Mouse (Mus musculus) embryo, embryonic 10.5 days (tissue): ENCODE data around the gene Kidins220.
A peak's percentile ranks its signal among the peaks of the same experiment; 100 is the strongest.

ENCODE experiments used
- DNase-seq: peaks from one replicate; pipeline ENCODE4 v3.0.0-alpha.2; 2015; ENCODE audit warnings: low spot score

Kidins220 gene

GRCm38 (mm10) chr12:24963393-24964022 is 11.2 kb upstream of the Kidins220 start:
- DNase-seq: no peak

DNA sequence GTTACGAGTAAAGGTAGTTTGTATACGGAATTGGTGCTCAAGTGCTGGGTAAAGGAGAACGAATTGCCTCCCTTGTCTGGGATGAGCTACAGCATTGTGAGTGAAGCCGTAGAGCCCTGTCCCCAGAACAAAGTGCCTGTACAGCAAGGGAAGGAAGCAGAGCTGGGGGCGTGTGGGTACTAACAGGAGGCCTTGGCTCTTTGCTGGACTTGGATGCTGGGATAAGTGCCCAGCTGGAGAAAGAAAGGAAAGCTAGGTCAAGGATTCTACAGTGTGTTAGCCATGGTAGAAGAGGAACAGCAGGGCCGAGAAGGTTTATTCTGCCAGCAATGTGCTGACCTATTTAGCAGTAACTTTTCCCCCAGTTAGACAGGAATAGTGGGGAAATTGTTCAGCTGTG is 9.3 kb upstream of the Kidins220 start:
- DNase-seq: no peak

DNA sequence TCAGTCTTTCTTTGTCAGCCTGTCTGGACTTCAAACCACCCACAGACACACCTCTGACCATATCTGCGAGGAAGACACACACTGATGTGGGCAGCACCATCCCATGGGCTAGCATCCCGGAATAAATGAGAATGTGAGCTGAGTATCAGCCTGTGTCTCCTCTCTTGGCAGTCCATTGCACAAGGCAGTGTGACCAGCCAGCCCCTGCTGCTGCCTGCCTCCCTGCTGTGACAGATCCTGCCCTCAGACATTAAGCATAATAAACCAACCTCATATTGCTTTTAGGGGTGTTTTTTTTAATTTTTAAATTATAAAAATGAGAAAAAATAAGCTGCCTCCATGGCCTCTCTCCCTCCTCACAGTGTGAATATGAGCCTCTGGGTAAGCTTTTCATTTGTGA is 8.7 kb upstream of the Kidins220 start:
- DNase-seq: no peak

DNA sequence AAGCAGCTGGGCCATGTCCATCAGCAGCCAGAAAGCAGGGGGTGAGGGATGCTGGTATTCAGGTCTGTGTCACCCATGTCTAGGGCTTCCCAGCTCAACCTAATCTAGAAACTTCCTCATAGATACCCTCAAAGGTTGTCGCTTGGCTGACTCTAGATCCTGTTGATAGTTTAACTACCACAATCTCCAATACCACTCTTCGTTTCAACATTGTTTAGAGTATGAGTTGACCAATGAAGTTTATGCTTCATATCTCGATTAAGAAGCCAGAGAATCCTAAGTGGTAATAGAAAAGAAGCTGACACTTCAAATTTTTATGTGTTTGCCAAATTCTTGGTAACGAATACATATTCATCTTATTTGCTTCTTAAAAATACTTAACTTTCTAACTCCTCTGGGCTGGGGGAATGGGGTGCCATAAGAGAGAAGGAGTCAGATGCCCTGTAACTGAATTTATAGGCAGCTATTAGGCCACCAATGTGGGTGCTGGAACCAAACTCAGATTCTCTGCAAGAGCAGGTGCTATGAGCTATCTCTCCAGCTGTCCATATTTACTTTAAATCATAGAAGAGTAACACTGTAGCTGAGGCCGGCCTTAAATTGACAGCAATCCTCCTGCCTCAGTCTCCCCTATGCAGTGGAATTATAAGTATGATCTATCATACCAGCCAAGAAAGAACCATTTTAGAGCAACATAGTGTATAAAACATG is 3.1 kb upstream of the Kidins220 start:
- DNase-seq: no peak

- no peak for DNase-seq
These were observed 2.1 kb upstream of the Kidins220 start for GRCm38 (mm10) chr12:24972371-24973350.

- no peak for DNase-seq
These were observed 1.1 kb upstream of the Kidins220 start for GRCm38 (mm10) chr12:24973586-24973985.

DNA sequence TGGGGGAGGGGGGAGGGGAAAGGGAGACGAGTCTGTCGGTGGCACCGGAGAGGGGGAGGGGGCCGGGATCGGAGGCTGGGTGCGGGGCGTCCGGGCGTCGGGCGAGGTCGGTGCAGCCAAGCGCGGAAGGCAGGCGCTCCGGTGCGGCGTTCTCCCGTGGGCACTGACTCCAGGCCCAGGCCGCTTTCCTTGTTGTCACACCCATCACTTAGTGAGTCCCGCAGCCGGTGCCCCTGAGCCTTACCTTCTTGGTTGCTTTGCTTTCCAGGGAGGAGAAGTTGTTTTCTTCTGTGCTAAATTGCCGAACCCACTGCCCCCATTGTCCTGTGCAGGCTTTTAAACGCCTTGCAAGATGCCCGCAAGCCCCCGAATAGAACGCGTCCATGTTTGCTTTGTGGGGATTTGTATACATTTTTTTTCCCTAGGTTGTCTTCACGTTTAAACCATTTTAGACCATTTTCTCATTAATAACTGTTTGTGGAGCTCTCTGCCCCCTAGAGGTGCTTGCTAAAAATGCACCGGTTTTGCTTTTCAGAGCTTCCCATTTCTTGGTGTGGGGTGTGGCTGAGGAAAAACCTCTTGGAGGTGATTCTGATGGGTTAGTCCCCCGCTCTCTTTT is 499 bp downstream of the Kidins220 start:
- DNase-seq: peak; percentile 93

DNA sequence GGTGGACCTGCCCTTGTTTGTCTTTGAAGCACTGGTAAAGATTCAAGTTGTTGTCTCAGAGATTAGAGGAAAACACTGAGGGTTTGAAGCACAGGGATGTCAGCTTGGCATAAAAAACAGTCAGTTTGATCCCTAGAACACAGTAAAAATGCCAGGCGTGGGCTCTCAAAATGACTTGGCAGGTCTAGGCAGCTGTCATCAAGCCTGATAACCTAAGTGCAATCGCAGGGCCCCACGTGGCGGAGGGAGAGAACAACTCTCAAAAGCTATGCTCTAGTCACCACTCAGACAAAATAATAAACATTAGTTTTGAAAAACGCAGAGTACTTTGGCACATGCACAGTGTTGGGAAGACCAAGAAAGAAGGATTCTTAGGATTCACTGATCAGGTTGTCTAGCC is 10.5 kb downstream of the Kidins220 start:
- DNase-seq: no peak

GRCm38 (mm10) chr12:24995350-24995749 is 20.6 kb downstream of the Kidins220 start:
- no peak for DNase-seq

- DNase-seq: no peak
These were observed 30.6 kb downstream of the Kidins220 start for GRCm38 (mm10) chr12:25005350-25005749.

DNA sequence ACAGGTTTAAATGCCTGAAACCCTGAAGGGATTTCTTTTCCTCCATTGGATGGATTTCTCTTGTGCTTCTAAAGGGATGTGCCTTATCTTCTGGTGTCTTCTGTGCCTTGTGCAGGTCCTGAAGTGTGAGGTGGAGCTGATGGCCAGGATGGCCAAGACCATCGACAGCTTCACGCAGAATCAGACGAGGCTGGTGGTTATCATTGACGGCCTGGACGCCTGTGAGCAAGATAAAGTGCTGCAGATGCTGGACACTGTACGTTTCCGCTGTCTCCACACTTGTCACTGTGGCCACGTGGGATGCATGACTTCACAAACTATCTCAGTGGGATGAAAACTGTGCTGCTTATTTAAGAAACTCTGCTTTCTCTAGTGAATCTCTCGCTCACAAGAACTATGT is 35.2 kb downstream of the Kidins220 start:
- no peak for DNase-seq

- DNase-seq: no peak
These were observed 35.7 kb downstream of the Kidins220 start for GRCm38 (mm10) chr12:25010416-25010815.

DNA sequence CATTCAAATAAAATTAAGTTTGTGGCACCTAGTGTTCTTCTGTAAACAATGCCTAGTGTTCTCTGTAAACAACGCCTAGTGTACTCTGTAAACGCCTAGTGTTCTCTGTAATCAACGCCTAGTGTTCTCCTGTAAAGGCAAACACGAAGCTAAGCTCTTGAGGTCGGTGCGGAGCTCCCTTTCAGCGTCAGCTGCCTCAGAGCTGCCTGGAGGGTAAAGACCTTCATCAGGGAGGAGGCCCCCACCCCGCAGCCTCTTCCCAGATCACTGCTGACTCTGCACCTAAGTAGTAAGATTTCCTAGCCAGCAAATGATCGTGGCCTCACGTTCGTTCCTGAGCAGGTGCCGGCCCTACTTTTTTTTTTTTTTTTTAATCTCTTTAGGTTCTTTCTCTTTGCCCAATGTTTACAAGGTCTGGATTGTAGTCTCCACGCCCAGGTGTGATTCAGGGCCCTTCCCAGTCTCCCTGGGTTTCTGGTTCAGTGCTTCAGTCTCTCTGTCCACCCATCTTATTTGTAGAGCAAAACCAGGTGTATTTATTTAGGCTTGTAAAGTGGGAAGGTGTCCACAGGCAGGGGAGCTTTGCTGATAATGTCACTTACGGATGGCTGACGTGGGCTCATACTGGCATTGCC is 37.1 kb downstream of the Kidins220 start:
- DNase-seq: no peak

DNA sequence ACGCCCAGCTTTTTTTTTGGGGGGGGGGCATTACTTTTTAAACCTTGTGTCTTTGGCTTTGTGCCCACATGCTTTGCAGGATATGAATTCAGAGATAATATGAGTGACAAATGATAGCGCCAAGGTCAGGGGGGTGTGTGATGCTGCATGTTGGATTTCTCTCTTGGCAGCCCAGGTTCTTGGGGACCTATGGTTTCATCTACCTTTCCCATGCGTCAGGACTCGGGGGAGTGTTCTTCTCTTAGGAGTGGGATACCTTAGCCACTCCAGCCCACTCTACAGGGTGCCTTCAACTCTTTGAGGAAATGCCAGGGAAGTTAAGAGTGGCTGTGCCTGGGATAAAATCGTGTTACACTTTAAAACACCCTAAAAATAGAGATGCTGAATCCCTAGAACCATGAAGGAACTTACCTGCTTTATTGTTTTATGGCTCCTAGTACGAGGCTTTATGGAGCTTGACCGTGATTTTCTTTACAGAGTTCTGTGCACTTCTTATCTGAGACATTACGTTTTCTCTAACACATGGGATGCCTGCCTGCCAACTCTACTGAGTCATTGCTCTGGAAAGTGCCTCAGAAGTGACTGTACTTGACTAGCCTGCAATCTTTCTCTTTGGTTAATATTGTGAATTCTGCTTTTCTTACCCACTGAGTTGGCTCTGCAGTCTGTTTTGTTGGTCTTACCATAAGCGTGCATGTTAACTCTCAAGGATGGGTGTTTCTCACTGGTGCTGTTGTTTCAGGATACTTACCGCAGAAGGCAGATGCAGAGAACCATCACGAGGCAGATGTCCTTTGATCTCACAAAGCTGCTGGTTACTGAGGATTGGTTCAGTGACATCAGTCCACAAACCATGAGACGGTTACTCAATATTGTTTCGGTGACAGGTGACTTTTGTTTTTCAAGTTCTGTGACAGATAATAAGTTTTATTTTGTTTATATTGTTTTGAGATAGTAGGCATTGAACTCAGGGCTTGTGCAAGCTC is 38.1 kb downstream of the Kidins220 start:
- no peak for DNase-seq

DNA sequence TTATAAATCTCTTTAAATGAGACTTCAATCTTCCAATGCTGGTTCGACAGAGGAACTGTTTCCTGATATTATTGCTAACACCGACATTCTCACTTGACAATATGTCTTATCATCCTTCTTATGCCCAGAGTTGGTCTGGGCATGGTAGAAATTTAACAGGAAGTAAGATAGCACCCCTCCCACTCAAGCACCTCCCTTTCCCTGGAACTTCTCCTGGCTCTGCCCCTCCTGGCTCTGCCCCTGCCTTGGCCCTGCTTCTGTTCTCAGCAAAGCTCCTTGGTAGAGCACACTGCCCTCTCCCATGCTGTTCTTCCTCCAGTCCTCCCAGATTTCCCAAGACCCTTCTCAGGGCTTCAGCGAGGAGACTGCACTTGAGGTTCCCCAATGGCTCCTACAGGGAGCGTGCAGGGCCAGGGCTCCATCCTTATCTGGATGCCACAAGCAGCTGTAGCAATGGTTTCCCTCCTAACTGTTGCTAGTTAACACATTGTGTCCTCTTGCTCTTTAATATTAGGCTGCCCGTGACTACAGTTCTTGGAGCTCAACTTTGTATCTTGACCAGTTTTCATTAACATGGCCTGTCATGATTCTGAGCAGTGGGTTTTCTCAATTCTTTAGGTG is 39.7 kb downstream of the Kidins220 start:
- no peak for DNase-seq

GRCm38 (mm10) chr12:25014938-25015337 is 40.2 kb downstream of the Kidins220 start:
- peak; percentile 9 for DNase-seq

GRCm38 (mm10) chr12:25016995-25017394 is 42.3 kb downstream of the Kidins220 start:
- no peak for DNase-seq

DNA sequence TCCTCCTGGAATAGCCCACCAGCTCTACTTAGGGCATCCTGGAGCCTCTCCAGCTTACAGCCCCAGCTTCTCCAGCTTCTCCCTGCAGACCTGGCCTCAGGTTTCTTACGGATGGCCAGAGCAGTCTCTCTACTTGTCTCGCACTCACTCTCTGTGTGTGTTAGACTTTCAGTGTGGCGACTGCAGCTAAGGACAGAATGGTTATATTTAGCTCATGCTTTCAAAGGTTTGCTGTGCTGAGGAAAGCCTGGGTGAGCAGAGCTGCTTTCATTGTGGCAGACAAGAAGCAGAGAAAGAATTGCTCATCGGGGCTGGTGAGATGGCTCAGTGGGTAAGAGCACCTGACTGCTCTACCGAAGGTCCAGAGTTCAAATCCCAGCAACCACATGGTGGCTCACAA is 46.3 kb downstream of the Kidins220 start:
- DNase-seq: no peak

DNA sequence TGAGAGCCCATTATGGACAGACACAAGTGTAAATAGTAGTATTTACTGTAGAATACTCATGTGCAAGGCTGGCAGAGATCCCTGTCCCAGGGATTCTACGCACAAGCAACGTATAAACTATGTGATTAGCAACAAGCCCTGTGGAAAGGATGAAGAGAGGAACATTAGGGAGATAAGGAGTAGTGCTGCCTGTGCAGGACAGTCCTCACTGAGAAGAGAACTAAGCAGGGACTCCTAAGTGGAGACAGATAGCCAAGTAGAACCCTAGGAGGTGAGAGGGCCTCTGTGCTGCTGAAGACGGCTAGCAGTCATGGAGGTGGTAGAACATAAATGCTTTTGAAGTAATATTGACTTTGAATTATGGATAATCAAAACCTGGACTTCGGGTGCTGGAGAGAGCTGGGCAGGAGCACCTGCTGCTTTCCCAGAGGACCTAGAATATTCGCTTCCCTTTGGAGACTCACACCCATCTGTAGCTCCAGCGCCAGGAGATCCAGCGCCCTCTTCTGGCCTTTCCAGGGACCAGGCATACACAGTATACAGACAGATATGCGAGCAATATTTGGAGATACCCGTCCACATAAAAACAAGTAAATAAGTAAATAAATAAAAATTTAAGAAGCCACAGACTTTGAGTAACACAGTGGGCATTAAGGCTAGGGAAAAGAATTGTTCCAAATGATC is 50.3 kb downstream of the Kidins220 start:
- DNase-seq: no peak
